Mouse (Mus musculus): ENCODE results near the gene Tomm70a. TPM values are rescaled to one million over a fixed set of nuclear protein-coding genes. Genes with fewer than 3 reads are reported as not detected.
A peak's percentile ranks its signal among the peaks of the same experiment; 100 is the strongest.

The Tomm70a gene
- polyA plus RNA-seq, 1 experiment from 2014 or later, result 85.7 TPM

DNA sequence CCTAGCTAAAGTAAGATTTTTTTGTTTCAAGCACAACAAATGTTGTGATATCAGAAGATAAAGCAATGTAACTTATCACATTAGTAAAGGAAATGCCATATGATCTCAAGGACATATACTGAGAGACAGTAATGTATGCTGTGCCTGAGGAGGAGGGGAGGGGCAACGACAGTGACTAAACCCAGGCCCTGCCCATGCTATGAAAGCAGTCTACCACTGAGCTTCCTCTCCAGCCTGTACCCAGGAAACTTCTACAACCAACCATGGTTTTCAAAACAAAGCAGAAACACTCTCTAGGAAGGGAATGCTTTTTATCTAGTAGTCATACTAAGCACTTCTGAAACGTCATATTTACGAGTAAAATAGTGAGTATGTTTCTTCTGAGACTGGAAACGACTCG lies 41.3 kb downstream of the Tomm70a start:
- Histone ChIP-seq H3K9ac (replicated peaks; ENCODE audit: low read depth, low read length) (no peak overlapping the region), H3K9me3 (ENCODE audit: control insufficient read depth, low read length) (no peaks in the 10 kb centered on the region), H3K27me3 (ENCODE audit: control insufficient read depth, insufficient read depth, low read length) (no peaks in the 10 kb centered on the region), H3K4me2 (ENCODE audit: low read depth, low read length) (no peak overlapping the region), H3K36me3 (ENCODE audit: control insufficient read depth, insufficient read depth, low read length) (peaks cover 6% of the 10 kb centered on the region), H3K27ac (ENCODE audit: low read depth, low read length) (no peak overlapping the region), H3K4me1 (ENCODE audit: control insufficient read depth, insufficient read depth, low read length) (peaks cover 3% of the 10 kb centered on the region; the same call in 1 of the 2 replicates), H3K4me3 (ENCODE audit: low read depth, low read length) (no peak overlapping the region)
- no peak for ATAC-seq (ENCODE audit: low read depth)
- 93% methylated on average over 5 of the region's 5 CpGs for WGBS

DNA sequence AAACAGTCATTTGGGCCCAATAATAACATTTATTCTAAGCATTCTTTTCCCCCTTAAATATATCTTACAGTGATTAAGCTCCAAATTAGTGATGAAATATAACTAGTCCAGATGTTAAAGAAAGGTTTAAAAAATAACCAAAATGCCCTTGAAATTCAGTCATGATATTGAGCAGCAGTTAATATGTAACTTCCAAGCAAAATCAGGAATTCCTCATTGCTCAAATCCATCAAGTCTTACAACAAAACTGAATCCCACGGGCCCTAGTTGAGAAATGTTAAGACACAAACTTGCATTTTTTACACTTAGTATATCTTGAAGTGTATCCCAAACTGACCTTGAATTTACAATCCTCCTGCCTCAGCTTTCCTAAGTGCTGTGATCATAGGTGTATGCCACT lies 42.2 kb downstream of the Tomm70a start:
- 95% methylated on average over 1 of the region's 1 CpGs for WGBS
- H3K36me3 ChIP-seq (ENCODE audit: control insufficient read depth, insufficient read depth, low read length), result peaks cover 6% of the 10 kb centered on the region

DNA sequence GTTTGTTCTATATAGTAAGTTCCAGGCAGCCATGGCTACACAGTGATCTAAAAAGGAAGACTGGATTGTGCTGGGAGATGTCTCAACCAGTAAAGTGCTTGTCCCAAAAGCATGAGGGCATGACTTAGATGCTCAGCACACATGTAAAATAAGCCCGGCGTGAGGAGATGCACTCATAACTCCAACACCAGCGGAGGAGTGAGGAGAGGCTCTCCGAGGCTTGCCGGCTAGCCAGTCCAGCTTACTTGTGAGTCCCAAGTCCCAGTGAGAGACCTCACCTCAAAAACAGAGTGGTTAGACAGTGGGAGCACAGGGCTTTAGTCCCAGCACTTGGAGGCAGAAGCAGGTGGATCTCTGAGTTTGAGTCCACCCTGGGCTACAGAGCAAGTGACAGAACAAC lies 43.7 kb downstream of the Tomm70a start:
- WGBS, result 96% methylated on average over 5 of the region's 5 CpGs
- Histone ChIP-seq H3K4me2 (ENCODE audit: low read depth, low read length) (no peak overlapping the region), H3K27ac (ENCODE audit: low read depth, low read length) (no peak overlapping the region), H3K27me3 (ENCODE audit: control insufficient read depth, insufficient read depth, low read length) (no peaks in the 10 kb centered on the region), H3K36me3 (ENCODE audit: control insufficient read depth, insufficient read depth, low read length) (peaks cover 6% of the 10 kb centered on the region), H3K4me3 (ENCODE audit: low read depth, low read length) (no peak overlapping the region), H3K9ac (replicated peaks; ENCODE audit: low read depth, low read length) (no peak overlapping the region), H3K9me3 (ENCODE audit: control insufficient read depth, low read length) (no peaks in the 10 kb centered on the region), H3K4me1 (ENCODE audit: control insufficient read depth, insufficient read depth, low read length) (peaks cover 5% of the 10 kb centered on the region; the same call in 1 of the 2 replicates)
- ATAC-seq (ENCODE audit: low read depth), result no peak

More for the DNA sequence above, 42.2 kb downstream of the Tomm70a start:
- Histone ChIP-seq H3K4me1 (ENCODE audit: control insufficient read depth, insufficient read depth, low read length) (peaks cover 5% of the 10 kb centered on the region; the same call in 1 of the 2 replicates), H3K9ac (replicated peaks; ENCODE audit: low read depth, low read length) (no peak overlapping the region), H3K9me3 (ENCODE audit: control insufficient read depth, low read length) (no peaks in the 10 kb centered on the region), H3K27ac (ENCODE audit: low read depth, low read length) (no peak overlapping the region), H3K4me3 (ENCODE audit: low read depth, low read length) (no peak overlapping the region), H3K4me2 (ENCODE audit: low read depth, low read length) (no peak overlapping the region), H3K27me3 (ENCODE audit: control insufficient read depth, insufficient read depth, low read length) (no peaks in the 10 kb centered on the region)
- no peak for ATAC-seq (ENCODE audit: low read depth)

DNA sequence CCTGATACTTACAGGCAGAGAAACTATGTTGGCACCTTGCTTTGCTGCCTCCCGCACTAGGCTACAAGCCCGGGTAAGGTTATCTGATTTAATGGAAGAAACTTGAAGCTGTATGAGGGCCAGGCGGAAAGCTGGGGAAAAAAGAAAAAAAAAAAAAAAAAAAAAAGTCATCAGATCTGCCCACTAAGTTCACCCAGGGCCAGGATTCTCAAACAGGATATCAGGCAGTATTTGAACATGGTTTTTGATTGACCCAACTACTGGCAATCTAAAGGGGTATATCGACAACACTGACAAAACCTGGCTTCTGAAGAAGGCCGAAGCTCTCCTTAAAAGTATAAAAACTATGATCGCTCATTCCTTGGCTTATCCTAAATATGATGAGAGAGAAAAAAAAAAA lies 44.6 kb downstream of the Tomm70a start:
- Histone ChIP-seq H3K27me3 (ENCODE audit: control insufficient read depth, insufficient read depth, low read length) (no peaks in the 10 kb centered on the region), H3K36me3 (ENCODE audit: control insufficient read depth, insufficient read depth, low read length) (peaks cover 13% of the 10 kb centered on the region), H3K4me2 (ENCODE audit: low read depth, low read length) (peak overlapping the region; percentile 80; the same call in 1 of the 2 replicates), H3K4me3 (ENCODE audit: low read depth, low read length) (peak overlapping the region; percentile 75), H3K27ac (ENCODE audit: low read depth, low read length) (no peak overlapping the region), H3K9ac (replicated peaks; ENCODE audit: low read depth, low read length) (no peak overlapping the region), H3K4me1 (ENCODE audit: control insufficient read depth, insufficient read depth, low read length) (peaks cover 5% of the 10 kb centered on the region; the same call in 1 of the 2 replicates), H3K9me3 (ENCODE audit: control insufficient read depth, low read length) (no peaks in the 10 kb centered on the region)
- ATAC-seq (ENCODE audit: low read depth), result no peak
- 94% methylated on average over 6 of the region's 6 CpGs for WGBS

DNA sequence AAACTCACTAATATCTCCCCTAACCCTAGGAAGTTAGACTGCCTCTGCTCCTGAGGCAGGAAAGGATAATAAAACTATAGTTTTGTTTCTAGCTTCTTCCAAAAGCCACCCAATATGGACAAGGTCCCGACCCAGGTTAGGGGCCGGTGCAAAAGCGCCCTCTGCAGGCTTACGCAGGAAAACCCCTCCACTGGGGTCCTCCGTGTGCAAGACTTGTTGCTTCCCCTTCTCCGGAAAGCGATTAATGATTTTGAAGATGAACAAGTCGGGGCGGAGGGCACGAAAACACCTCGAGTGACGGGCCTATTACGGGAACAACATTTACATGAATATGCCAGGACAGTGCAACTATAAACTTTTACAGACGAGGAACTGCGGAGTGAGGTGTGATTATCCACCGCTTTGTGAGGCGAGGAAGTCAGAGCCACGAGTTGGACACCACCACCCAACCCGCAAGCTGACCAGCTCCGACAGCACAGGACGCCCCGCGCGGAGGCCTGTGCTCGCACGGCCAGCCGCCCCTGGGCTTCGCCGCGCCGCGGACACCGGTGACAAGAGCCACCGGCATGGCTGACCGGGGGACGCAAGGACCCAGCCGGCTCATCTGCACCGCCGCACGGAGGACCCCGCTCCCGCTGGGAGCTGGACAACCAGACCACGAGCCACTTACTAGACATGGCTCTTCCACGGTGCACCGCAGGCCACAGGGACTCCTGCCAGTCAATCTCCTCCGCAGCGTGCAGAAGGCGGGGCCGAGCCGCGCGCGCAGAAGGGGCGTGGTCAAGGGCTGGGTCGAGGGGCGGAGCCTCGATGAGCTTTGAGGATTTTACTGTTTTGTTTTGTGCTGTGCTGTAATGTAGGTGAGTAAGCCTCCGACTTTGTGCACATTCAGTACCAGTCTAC lies 45.4 kb downstream of the Tomm70a start, which contains the start of gene Nit2:
TSS of gene Nit2 (minus strand) at position 731 of the 903 bp plus-strand sequence.
- peak within 1 kb of the TSS; percentile 81 for H3K27ac ChIP-seq (ENCODE audit: low read depth, low read length)
- H3K36me3 ChIP-seq (ENCODE audit: control insufficient read depth, insufficient read depth, low read length), result peaks cover 11% of the 10 kb centered on the region; the same call in 1 of the 2 replicates
- H3K4me1 ChIP-seq (ENCODE audit: control insufficient read depth, insufficient read depth, low read length), result peaks cover 5% of the 10 kb centered on the region; the same call in 1 of the 2 replicates
- peak within 1 kb of the TSS; percentile 70 for H3K9ac ChIP-seq (replicated peaks; ENCODE audit: low read depth, low read length)
- peak within 1 kb of the TSS; percentile 80 for H3K4me2 ChIP-seq (ENCODE audit: low read depth, low read length)
- ATAC-seq (ENCODE audit: low read depth), result peak; percentile 98
- no peaks in the 10 kb centered on the region for H3K27me3 ChIP-seq (ENCODE audit: control insufficient read depth, insufficient read depth, low read length)
- H3K4me3 ChIP-seq (ENCODE audit: low read depth, low read length), result peak within 1 kb of the TSS; percentile 75
- under 1% methylated on average over 58 of the region's 58 CpGs for WGBS
- no peaks in the 10 kb centered on the region for H3K9me3 ChIP-seq (ENCODE audit: control insufficient read depth, low read length)

DNA sequence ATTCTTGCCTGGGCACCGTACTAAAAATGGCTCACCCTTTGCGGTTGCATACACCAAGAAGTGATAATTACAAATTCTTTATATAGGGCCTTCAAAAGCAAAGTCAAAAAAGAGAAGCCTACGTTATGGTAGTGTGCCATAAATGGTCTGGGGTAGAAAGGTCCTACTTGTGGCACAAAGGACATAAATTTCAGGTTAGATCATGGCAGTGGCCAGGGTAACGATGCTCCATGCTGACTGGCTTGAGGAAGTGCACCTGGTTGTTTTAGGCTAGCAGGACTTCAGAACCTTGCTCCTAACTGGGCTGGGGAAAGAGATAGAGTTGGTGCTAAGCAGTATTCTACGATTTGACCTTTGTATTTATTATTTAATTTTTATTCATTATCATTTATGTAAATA lies 46.0 kb downstream of the Tomm70a start:
- peak; percentile 53; the same call in 1 of the 2 replicates for ATAC-seq (ENCODE audit: low read depth)
- Histone ChIP-seq H3K36me3 (ENCODE audit: control insufficient read depth, insufficient read depth, low read length) (peaks cover 13% of the 10 kb centered on the region; the same call in 1 of the 2 replicates), H3K27me3 (ENCODE audit: control insufficient read depth, insufficient read depth, low read length) (no peaks in the 10 kb centered on the region), H3K4me2 (ENCODE audit: low read depth, low read length) (peak overlapping the region; percentile 80), H3K9ac (replicated peaks; ENCODE audit: low read depth, low read length) (peak overlapping the region; percentile 70), H3K27ac (ENCODE audit: low read depth, low read length) (peak overlapping the region; percentile 50; the same call in 1 of the 2 replicates), H3K9me3 (ENCODE audit: control insufficient read depth, low read length) (no peaks in the 10 kb centered on the region), H3K4me3 (ENCODE audit: low read depth, low read length) (peak overlapping the region; percentile 75), H3K4me1 (ENCODE audit: control insufficient read depth, insufficient read depth, low read length) (peaks cover 5% of the 10 kb centered on the region; the same call in 1 of the 2 replicates)
- 21% methylated on average over 5 of the region's 5 CpGs for WGBS

DNA sequence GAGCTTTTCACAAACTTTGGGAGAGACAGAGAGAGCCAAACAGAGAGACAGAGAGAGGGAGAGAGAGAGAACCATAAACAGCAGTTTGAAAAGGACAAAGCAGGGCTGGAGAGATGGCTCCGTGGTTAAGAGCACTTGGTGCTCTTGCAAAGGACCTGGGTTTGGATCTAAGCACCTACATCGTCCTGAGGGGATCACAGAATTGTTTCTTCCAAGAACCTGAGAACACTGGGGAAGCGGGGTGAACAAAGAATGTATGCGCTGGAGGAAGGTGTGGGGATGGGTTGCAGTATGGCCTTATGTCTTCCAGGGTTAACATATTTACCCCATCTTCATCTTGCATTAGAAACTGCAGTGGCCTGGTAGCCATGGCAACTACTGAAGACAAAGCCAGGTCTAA lies 46.7 kb downstream of the Tomm70a start:
- Histone ChIP-seq H3K9ac (replicated peaks; ENCODE audit: low read depth, low read length) (no peak overlapping the region), H3K36me3 (ENCODE audit: control insufficient read depth, insufficient read depth, low read length) (peaks cover 15% of the 10 kb centered on the region; the same call in 1 of the 2 replicates), H3K27ac (ENCODE audit: low read depth, low read length) (no peak overlapping the region), H3K4me2 (ENCODE audit: low read depth, low read length) (no peak overlapping the region), H3K27me3 (ENCODE audit: control insufficient read depth, insufficient read depth, low read length) (no peaks in the 10 kb centered on the region), H3K4me1 (ENCODE audit: control insufficient read depth, insufficient read depth, low read length) (peaks cover 5% of the 10 kb centered on the region; the same call in 1 of the 2 replicates), H3K9me3 (ENCODE audit: control insufficient read depth, low read length) (no peaks in the 10 kb centered on the region), H3K4me3 (ENCODE audit: low read depth, low read length) (no peak overlapping the region)
- ATAC-seq (ENCODE audit: low read depth), result no peak
- WGBS, result 52% methylated on average over 4 of the region's 4 CpGs

DNA sequence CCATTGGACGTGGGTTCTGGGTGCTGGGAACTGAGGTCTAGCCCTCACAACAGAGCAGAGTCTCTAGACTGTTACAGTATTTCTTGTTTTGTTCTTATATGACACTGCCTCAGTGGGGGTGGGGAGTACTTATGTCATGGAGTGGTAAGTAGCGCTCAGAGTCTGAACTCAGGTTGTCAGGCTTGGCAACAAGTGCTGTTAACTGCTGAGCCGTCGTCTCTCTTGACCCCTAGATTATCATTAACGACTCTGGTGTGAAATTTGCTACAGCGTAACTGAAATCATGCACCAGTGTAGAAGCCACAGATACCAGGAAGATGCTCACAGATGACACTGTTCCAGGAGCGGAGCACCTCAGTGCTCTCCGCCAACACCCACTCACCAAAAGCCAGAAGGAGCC lies 49.7 kb downstream of the Tomm70a start:
- Histone ChIP-seq H3K36me3 (ENCODE audit: control insufficient read depth, insufficient read depth, low read length) (peaks cover 15% of the 10 kb centered on the region; the same call in 1 of the 2 replicates), H3K27me3 (ENCODE audit: control insufficient read depth, insufficient read depth, low read length) (no peaks in the 10 kb centered on the region), H3K9ac (replicated peaks; ENCODE audit: low read depth, low read length) (no peak overlapping the region), H3K4me3 (ENCODE audit: low read depth, low read length) (no peak overlapping the region), H3K4me1 (ENCODE audit: control insufficient read depth, insufficient read depth, low read length) (peaks cover 5% of the 10 kb centered on the region; the same call in 1 of the 2 replicates), H3K4me2 (ENCODE audit: low read depth, low read length) (no peak overlapping the region), H3K27ac (ENCODE audit: low read depth, low read length) (no peak overlapping the region), H3K9me3 (ENCODE audit: control insufficient read depth, low read length) (no peaks in the 10 kb centered on the region)
- 90% methylated on average over 8 of the region's 8 CpGs for WGBS
- no peak for ATAC-seq (ENCODE audit: low read depth)

DNA sequence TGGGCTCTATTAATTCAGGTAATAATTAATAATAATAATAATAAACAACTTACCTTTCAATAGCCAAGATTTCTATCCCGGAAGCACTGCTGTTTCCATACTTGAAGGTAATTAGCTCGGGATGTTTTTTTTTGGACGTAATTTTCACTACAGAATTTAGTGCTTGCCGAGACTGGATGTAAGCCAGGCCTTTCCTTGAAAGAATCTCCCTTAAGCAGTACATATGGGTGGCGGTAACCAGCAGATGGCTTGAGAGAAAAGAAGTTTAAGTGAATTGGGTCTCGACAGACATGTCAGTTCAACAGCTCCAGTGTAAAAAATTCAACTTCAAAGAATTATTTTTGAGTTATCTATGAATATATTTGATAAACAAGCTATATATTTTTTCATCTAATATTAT lies 50.1 kb downstream of the Tomm70a start:
- no peaks in the 10 kb centered on the region for H3K9me3 ChIP-seq (ENCODE audit: control insufficient read depth, low read length)
- peaks cover 15% of the 10 kb centered on the region; the same call in 1 of the 2 replicates for H3K36me3 ChIP-seq (ENCODE audit: control insufficient read depth, insufficient read depth, low read length)
- WGBS, result 87% methylated on average over 6 of the region's 6 CpGs
- no peaks in the 10 kb centered on the region for H3K27me3 ChIP-seq (ENCODE audit: control insufficient read depth, insufficient read depth, low read length)
- no peak overlapping the region for H3K9ac ChIP-seq (replicated peaks; ENCODE audit: low read depth, low read length)
- no peak overlapping the region for H3K4me2 ChIP-seq (ENCODE audit: low read depth, low read length)
- ATAC-seq (ENCODE audit: low read depth), result no peak
- H3K4me3 ChIP-seq (ENCODE audit: low read depth, low read length), result no peak overlapping the region
- no peak overlapping the region for H3K27ac ChIP-seq (ENCODE audit: low read depth, low read length)
- H3K4me1 ChIP-seq (ENCODE audit: control insufficient read depth, insufficient read depth, low read length), result peaks cover 5% of the 10 kb centered on the region; the same call in 1 of the 2 replicates

Measured in neural tube, embryonic 14.5 days (tissue).